Mouse (Mus musculus) midbrain, embryonic 15.5 days (tissue): Measurements from ENCODE around the gene Gabpb1. TPM values are rescaled to one million over a fixed set of nuclear protein-coding genes. Genes with fewer than 3 reads are reported as not detected.
A peak's percentile ranks its signal among the peaks of the same experiment; 100 is the strongest.

Experiments used
- ATAC-seq: fragments of 200-750 bp; cut with Nextera tagmentation; replicated peaks from 2 replicates; pipeline ENCODE4 v1.8.0; 2017; ENCODE audit warnings: moderate TSS enrichment
- H3K27ac ChIP-seq: fragments of 300-500 bp; sonication (generic); 2 replicates; pipeline ENCODE4 v1.5.1; 2015; ENCODE audit warnings: mild to moderate bottlenecking, inconsistent platforms
- H3K27me3 ChIP-seq: fragments of 300-500 bp; sonication (generic); replicated peaks from 2 replicates; pipeline ENCODE4 v1.6.1; 2015; ENCODE audit warnings: inconsistent platforms
- H3K36me3 ChIP-seq: fragments of 300-500 bp; sonication (generic); replicated peaks from 2 replicates; pipeline ENCODE4 v1.6.1; 2015; ENCODE audit warnings: inconsistent platforms
- H3K4me1 ChIP-seq: fragments of 300-500 bp; sonication (generic); 2 replicates; pipeline ENCODE4 v1.6.1; 2015; ENCODE audit warnings: inconsistent platforms
- H3K4me2 ChIP-seq: fragments of 300-500 bp; sonication (generic); 2 replicates; pipeline ENCODE4 v1.6.1; 2015; ENCODE audit warnings: inconsistent platforms, mild to moderate bottlenecking, moderate library complexity
- H3K4me3 ChIP-seq: fragments of 300-500 bp; sonication (generic); 2 replicates; pipeline ENCODE4 v1.5.1; 2015; ENCODE audit warnings: mild to moderate bottlenecking, inconsistent platforms
- H3K9ac ChIP-seq: fragments of 300-500 bp; sonication (generic); 2 replicates; pipeline ENCODE4 v1.6.1; 2015; ENCODE audit warnings: mild to moderate bottlenecking, inconsistent platforms
- H3K9me3 ChIP-seq: fragments of 300-500 bp; sonication (generic); 2 replicates; pipeline ENCODE4 v1.6.1; 2016; ENCODE audit warnings: inconsistent platforms
- WGBS: fragments of 180-500 bp; shearing (Covaris S2); methylation state at CpG from one replicate; pipeline ENCODE4 v1.1.7; 2015; ENCODE audit warnings: mixed read lengths; 5-methylcytosine and 5-hydroxymethylcytosine counted together
- polyA plus RNA-seq: library from polyadenylated mRNA; unstranded; fragments of >200 nt; fragmentation: Nextera tagmentation; extraction: Ambion mirVana; gene quantifications from 2 replicates; pipeline ENCODE4 v1.2.1, GENCODE M21; 2015

Gabpb1 gene
- 41.3 and 44.1 TPM in 2 replicates for polyA plus RNA-seq

GRCm38 (mm10) chr2:126676122-126676515 is at the start of gene Gabpb1:
Gabpb1 (minus strand) TSS chr2:126676337.
- no peak for ATAC-seq
- 25% methylated on average over 12 of the region's 12 CpGs for WGBS
- H3K9me3 ChIP-seq, result no peaks in the 10 kb centered on the region
- peak within 1 kb of the TSS; percentile 92 for H3K9ac ChIP-seq
- peak within 1 kb of the TSS; percentile 100 for H3K27ac ChIP-seq
- no peaks in the 10 kb centered on the region for H3K27me3 ChIP-seq
- H3K4me2 ChIP-seq, result peak within 1 kb of the TSS; percentile 83
- peak within 1 kb of the TSS; percentile 68 for H3K4me3 ChIP-seq
- H3K4me1 ChIP-seq, result peaks cover 45% of the 10 kb centered on the region
- H3K36me3 ChIP-seq, result peaks cover 4% of the 10 kb centered on the region; the same call in 1 of the 2 replicates

GRCm38 (mm10) chr2:126712950-126713349 is 36.8 kb upstream of the Gabpb1 start:
- Histone ChIP-seq H3K4me1 (peaks cover 15% of the 10 kb centered on the region), H3K9me3 (no peaks in the 10 kb centered on the region), H3K4me3 (no peak overlapping the region), H3K36me3 (no peaks in the 10 kb centered on the region), H3K9ac (no peak overlapping the region), H3K27ac (no peak overlapping the region), H3K27me3 (no peaks in the 10 kb centered on the region), H3K4me2 (no peak overlapping the region)
- ATAC-seq, result no peak

DNA sequence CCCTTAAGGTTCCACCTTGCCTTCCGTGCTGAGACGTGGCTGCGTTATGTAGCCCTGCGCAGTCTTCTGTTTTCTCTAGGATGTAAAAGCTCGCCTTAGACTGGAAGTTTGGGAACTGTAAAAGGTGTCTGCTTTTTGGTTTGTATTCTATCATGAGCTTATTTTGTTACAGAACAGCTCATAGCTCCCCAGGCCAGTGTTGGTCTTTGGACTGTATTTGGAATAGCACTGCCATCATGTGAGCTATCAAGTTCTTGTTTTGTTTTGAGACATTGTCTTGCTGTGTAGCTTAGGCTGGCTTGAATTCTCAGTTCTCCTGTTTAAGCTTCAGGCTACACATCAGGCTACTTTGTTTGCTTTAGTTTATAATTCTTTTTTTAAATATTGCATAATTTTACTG is 36.4 kb upstream of the Gabpb1 start:
- Histone ChIP-seq H3K4me1 (peaks cover 18% of the 10 kb centered on the region), H3K4me2 (no peak overlapping the region), H3K9ac (no peak overlapping the region), H3K36me3 (no peaks in the 10 kb centered on the region), H3K27me3 (no peaks in the 10 kb centered on the region), H3K4me3 (no peak overlapping the region), H3K27ac (no peak overlapping the region), H3K9me3 (no peaks in the 10 kb centered on the region)
- WGBS, result 96% methylated on average over 5 of the region's 5 CpGs
- ATAC-seq, result no peak

- H3K9me3 ChIP-seq, result no peaks in the 10 kb centered on the region
- H3K4me2 ChIP-seq, result peak overlapping the region; percentile 70
- H3K4me3 ChIP-seq, result peak overlapping the region; percentile 93
- peaks cover 23% of the 10 kb centered on the region for H3K4me1 ChIP-seq
- no peak for ATAC-seq
- no peaks in the 10 kb centered on the region for H3K36me3 ChIP-seq
- H3K27ac ChIP-seq, result no peak overlapping the region
- H3K9ac ChIP-seq, result peak overlapping the region; percentile 88; the same call in 1 of the 2 replicates
- WGBS, result 79% methylated on average over 4 of the region's 4 CpGs
- peaks cover 7% of the 10 kb centered on the region; the same call in 1 of the 2 replicates for H3K27me3 ChIP-seq
These were observed 32.2 kb upstream of the Gabpb1 start for GRCm38 (mm10) chr2:126708361-126708760.

GRCm38 (mm10) chr2:126707438-126707779 is 31.3 kb upstream of the Gabpb1 start:
- H3K27ac ChIP-seq, result peak overlapping the region; percentile 89
- 0% methylated on average over 23 of the region's 23 CpGs for WGBS
- peaks cover 23% of the 10 kb centered on the region for H3K4me1 ChIP-seq
- no peaks in the 10 kb centered on the region for H3K36me3 ChIP-seq
- peak overlapping the region; percentile 70 for H3K4me2 ChIP-seq
- no peaks in the 10 kb centered on the region for H3K9me3 ChIP-seq
- H3K27me3 ChIP-seq, result peaks cover 7% of the 10 kb centered on the region; the same call in 1 of the 2 replicates
- peak; percentile 88 for ATAC-seq
- H3K9ac ChIP-seq, result peak overlapping the region; percentile 88
- H3K4me3 ChIP-seq, result peak overlapping the region; percentile 93

GRCm38 (mm10) chr2:126706759-126707437 is 30.8 kb upstream of the Gabpb1 start, which contains the start of gene Usp8:
Usp8 (plus strand) TSS chr2:126707328.
- H3K4me1 ChIP-seq, result peaks cover 23% of the 10 kb centered on the region
- peak within 1 kb of the TSS; percentile 93 for H3K4me3 ChIP-seq
- peaks cover 12% of the 10 kb centered on the region; the same call in 1 of the 2 replicates for H3K27me3 ChIP-seq
- no peaks in the 10 kb centered on the region for H3K36me3 ChIP-seq
- 3% methylated on average over 47 of the region's 47 CpGs for WGBS
- H3K27ac ChIP-seq, result peak within 1 kb of the TSS; percentile 89
- H3K9ac ChIP-seq, result peak within 1 kb of the TSS; percentile 88
- H3K4me2 ChIP-seq, result peak within 1 kb of the TSS; percentile 70
- no peaks in the 10 kb centered on the region for H3K9me3 ChIP-seq
- peak; percentile 100 for ATAC-seq

- Histone ChIP-seq H3K4me2 (no peak overlapping the region), H3K9me3 (no peaks in the 10 kb centered on the region), H3K27ac (no peak overlapping the region), H3K27me3 (no peaks in the 10 kb centered on the region), H3K4me1 (no peaks in the 10 kb centered on the region), H3K36me3 (no peaks in the 10 kb centered on the region), H3K9ac (no peak overlapping the region), H3K4me3 (no peak overlapping the region)
- 87% methylated on average over 6 of the region's 6 CpGs for WGBS
- no peak for ATAC-seq
These were observed 19.1 kb upstream of the Gabpb1 start for GRCm38 (mm10) chr2:126695285-126695684.

DNA sequence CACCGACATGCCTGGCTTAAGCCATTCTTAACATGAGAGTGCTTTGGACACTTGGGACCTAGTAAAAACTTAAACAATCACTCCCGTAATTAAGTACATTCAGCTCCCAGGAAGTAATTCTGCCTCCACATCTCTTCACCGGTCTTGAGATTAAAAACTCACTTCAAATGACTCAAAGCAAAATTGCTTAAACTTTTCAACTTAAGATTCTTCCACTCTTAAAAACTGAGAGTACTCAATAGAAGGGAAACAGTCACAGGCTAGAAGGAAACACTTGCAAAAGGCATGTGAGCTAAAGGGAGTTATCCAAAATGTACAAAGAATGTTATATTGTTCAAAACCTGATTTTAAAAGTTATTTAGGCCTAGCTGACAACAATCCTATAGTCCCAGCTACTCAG is 15.2 kb upstream of the Gabpb1 start:
- 87% methylated on average over 3 of the region's 3 CpGs for WGBS
- Histone ChIP-seq H3K27ac (no peak overlapping the region), H3K4me1 (no peaks in the 10 kb centered on the region), H3K4me2 (no peak overlapping the region), H3K9ac (no peak overlapping the region), H3K9me3 (no peaks in the 10 kb centered on the region), H3K36me3 (no peaks in the 10 kb centered on the region), H3K27me3 (no peaks in the 10 kb centered on the region), H3K4me3 (no peak overlapping the region)
- no peak for ATAC-seq

DNA sequence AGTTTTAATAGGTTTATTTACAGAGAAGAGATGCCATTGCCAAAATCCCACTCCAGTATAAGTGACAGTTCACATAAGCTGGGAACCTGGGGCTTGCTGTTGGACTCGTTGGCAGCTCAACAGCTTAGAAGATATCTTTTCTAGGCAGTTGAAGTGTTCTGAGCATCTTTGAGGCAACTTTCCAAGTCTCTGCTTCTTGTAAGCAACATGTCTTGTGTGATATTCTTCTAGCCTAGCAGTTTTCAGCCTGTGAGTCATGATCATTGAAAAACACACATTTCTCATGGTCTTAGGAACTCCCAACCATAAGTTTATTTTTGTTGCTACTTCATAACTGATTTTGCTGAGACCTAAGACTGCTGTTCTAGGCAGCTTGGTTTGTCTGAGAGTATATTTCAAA is 6.8 kb upstream of the Gabpb1 start:
- Histone ChIP-seq H3K9ac (no peak overlapping the region), H3K4me1 (no peaks in the 10 kb centered on the region), H3K27ac (no peak overlapping the region), H3K4me2 (no peak overlapping the region), H3K4me3 (no peak overlapping the region), H3K27me3 (no peaks in the 10 kb centered on the region), H3K36me3 (peaks cover 4% of the 10 kb centered on the region; the same call in 1 of the 2 replicates), H3K9me3 (no peaks in the 10 kb centered on the region)
- 93% methylated on average over 1 of the region's 1 CpGs for WGBS
- no peak for ATAC-seq

DNA sequence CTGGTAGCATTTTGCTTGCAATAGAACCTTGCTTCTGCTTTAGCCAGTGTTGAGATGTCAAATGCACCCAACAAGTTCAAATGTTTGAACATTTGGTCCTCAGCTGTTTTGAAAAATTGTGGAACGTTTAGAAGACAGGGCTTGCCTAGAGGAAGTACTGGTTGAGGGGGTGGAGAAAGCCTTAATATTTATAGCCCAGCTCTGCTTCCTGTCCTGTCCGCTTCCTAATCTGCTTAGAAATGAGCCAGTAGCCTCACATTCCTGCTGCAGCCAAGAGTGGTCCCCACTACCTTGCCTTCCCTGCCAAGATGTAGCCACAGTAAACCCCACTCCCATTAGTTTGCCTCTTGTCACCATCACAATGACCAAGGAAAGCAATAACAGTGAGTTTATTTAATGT is 6.2 kb upstream of the Gabpb1 start:
- Histone ChIP-seq H3K36me3 (peaks cover 4% of the 10 kb centered on the region; the same call in 1 of the 2 replicates), H3K9ac (no peak overlapping the region), H3K27me3 (no peaks in the 10 kb centered on the region), H3K4me1 (peaks cover 2% of the 10 kb centered on the region; the same call in 1 of the 2 replicates), H3K4me2 (no peak overlapping the region), H3K9me3 (no peaks in the 10 kb centered on the region), H3K4me3 (no peak overlapping the region), H3K27ac (no peak overlapping the region)
- WGBS, result 91% methylated on average over 2 of the region's 2 CpGs
- ATAC-seq, result no peak

DNA sequence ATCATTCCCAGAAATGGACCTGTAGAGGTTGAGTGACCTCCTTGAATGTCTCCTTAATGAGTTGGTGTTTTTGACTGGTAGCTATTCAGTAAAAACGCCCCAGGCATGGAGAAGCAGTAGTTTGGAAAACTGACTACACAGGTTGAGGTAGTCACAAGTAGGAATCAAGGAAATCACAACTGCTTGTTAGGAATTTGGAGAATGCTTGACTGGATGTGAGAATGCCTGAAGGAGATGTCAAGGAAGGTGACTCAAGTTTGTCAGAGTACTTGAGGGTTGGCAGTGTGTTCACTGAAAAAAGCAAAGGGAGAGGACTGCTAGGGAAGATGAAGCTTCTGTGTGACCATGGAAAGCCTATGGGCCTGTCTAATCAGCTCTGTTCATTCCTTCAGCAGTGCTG is 1.2 kb upstream of the Gabpb1 start:
- Histone ChIP-seq H3K4me1 (peaks cover 34% of the 10 kb centered on the region), H3K27me3 (no peaks in the 10 kb centered on the region), H3K4me3 (no peak overlapping the region), H3K9ac (no peak overlapping the region), H3K4me2 (no peak overlapping the region), H3K36me3 (peaks cover 4% of the 10 kb centered on the region; the same call in 1 of the 2 replicates), H3K27ac (no peak overlapping the region), H3K9me3 (no peaks in the 10 kb centered on the region)
- WGBS, result 100% methylated on average over 1 of the region's 1 CpGs
- ATAC-seq, result no peak

GRCm38 (mm10) chr2:126675169-126676121 is 692 bp downstream of the Gabpb1 start:
- H3K27me3 ChIP-seq, result no peaks in the 10 kb centered on the region
- H3K4me2 ChIP-seq, result peak overlapping the region; percentile 83
- H3K27ac ChIP-seq, result peak overlapping the region; percentile 100
- H3K36me3 ChIP-seq, result peaks cover 3% of the 10 kb centered on the region; the same call in 1 of the 2 replicates
- H3K4me1 ChIP-seq, result peaks cover 45% of the 10 kb centered on the region
- H3K4me3 ChIP-seq, result peak overlapping the region; percentile 68
- peak overlapping the region; percentile 92 for H3K9ac ChIP-seq
- no peaks in the 10 kb centered on the region for H3K9me3 ChIP-seq
- peak; percentile 96 for ATAC-seq
- WGBS, result under 1% methylated on average over 99 of the region's 99 CpGs
